Mouse (Mus musculus) heart, adult 2 months (tissue): ENCODE measurements around the gene Gm7168. TPM values are rescaled to one million over a fixed set of nuclear protein-coding genes. Genes with fewer than 3 reads are reported as not detected.
"Not testable (repeated sequence)": the region's sequence is repeated elsewhere in the genome, so short reads cannot be mapped to it uniquely, and the experiment has no call there.

Experiments used
- DNase-seq, 2 experiments: peaks; one replicate each; pipeline ENCODE4 v3.0.0; 2021
- H3K27ac ChIP-seq: fragments of 200-600 bp; 2 replicates; pipeline ENCODE4 v1.8.1; 2022
- H3K27me3 ChIP-seq: fragments of 200-500 bp; 2 replicates; pipeline ENCODE4 v1.6.1; 2012; ENCODE audit warnings: mild to moderate bottlenecking, low read length, inconsistent platforms, mixed read lengths; ENCODE audit not compliant: control insufficient read depth, insufficient read depth
- H3K36me3 ChIP-seq: fragments of 200-500 bp; 2 replicates; pipeline ENCODE4 v1.6.1; 2012; ENCODE audit warnings: low read length, inconsistent platforms; ENCODE audit not compliant: control insufficient read depth, insufficient read depth
- H3K4me1 ChIP-seq: fragments of 200-500 bp; 2 replicates; pipeline ENCODE4 v1.6.1; 2011; ENCODE audit warnings: low read length; ENCODE audit not compliant: control insufficient read depth, insufficient read depth
- H3K4me3 ChIP-seq: fragments of 200-600 bp; 2 replicates; pipeline ENCODE4 v1.8.1; 2022
- H3K79me2 ChIP-seq: fragments of 200-500 bp; replicated peaks from 2 replicates; pipeline ENCODE4 v1.6.1; 2012; ENCODE audit warnings: mild to moderate bottlenecking, inconsistent platforms, low read length, moderate library complexity, mixed read lengths; ENCODE audit not compliant: control insufficient read depth, insufficient read depth
- H3K9ac ChIP-seq: fragments of 200-500 bp; 2 replicates; pipeline ENCODE4 v1.6.1; 2012; ENCODE audit warnings: low read depth, mild to moderate bottlenecking, control low read depth, inconsistent platforms, low read length, mixed read lengths
- CTCF ChIP-seq: fragments of 200-600 bp; IDR thresholded peaks from 2 replicates; pipeline ENCODE4 v1.8.1; 2022; ENCODE audit warnings: antibody characterized with exemption, mild to moderate bottlenecking, moderate library complexity
- EP300 ChIP-seq: fragments of 200-500 bp; IDR thresholded peaks from 2 replicates; pipeline ENCODE4 v1.6.1; 2011; ENCODE audit warnings: low read depth, low read length, control low read depth; ENCODE audit not compliant: insufficient read depth
- POLR2A ChIP-seq: fragments of 200-500 bp; IDR thresholded peaks from 2 replicates; pipeline ENCODE4 v1.6.1; 2011; ENCODE audit warnings: mild to moderate bottlenecking, low read depth, low read length, control low read depth; ENCODE audit not compliant: insufficient read depth
- WGBS: fragments of 180-500 bp; shearing (Covaris S2); methylation state at CpG from one replicate; pipeline ENCODE4 v1.1.7; 2018; 5-methylcytosine and 5-hydroxymethylcytosine counted together
- intact Hi-C: fragments of 180-260 bp; cut with DNase I; formaldehyde crosslinking; loops from one replicate; pipeline ENCODE4 v1.15.1; 2025
- polyA plus RNA-seq: library from polyadenylated mRNA; depleted of rRNA; stranded (reverse); fragments of >200 nt; gene quantifications from 2 replicates; pipeline ENCODE4 v1.2.3, GENCODE M21; 2012
- total RNA-seq, 2 experiments: library from RNA; stranded (reverse); gene quantifications; 2 replicates each; pipeline ENCODE4 v1.2.3; 2021

The Gm7168 gene
- total and polyA plus RNA-seq, 3 experiments = 0.21 TPM; not detected in 2

GRCm38 (mm10) chr17:13914531-13914930 is 33.6 kb upstream of the Gm7168 start:
- Histone ChIP-seq H3K27me3 (no peaks in the 10 kb centered on the region), H3K27ac (peak overlapping the region; percentile 89), H3K4me1 (peaks cover 29% of the 10 kb centered on the region), H3K4me3 (no peak overlapping the region), H3K9ac (no peak overlapping the region), H3K79me2 (no peaks in the 10 kb centered on the region), H3K36me3 (peaks cover 3% of the 10 kb centered on the region)
- intact Hi-C loops = loop anchor here (1.0 kb wide), 2 partner anchors 26 to 40 kb away; no protein-coding TSS in a partner anchor
- TF ChIP-seq CTCF (no peak), POLR2A (peak; percentile 61; the same call in 1 of the 2 replicates), EP300 (peak; percentile 91)
- WGBS = 36% methylated on average over 4 of the region's 4 CpGs
- peak; percentile 47 to 70 for DNase-seq

DNA sequence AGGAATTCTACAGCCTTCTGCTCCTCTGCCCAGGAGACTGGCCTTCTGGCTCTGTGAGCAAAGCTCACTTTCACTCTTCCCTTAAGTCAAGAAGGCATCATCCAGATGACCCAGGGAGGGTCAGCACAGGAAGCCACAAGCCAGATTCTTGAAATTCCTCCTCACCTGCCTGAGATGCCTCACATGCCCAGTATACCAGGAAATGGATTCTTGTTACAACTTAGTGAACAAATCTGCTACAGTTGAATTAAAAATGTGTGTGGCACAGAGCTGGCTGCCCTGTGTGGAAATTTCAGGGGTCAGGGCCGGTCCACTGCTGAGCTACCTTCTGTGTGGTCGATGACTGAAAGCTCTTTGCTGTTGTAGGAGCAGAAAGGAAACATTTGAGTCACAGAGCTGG is 27.4 kb upstream of the Gm7168 start:
- DNase-seq = no peak
- WGBS = 46% methylated on average over 2 of the region's 2 CpGs
- Histone ChIP-seq H3K79me2 (no peaks in the 10 kb centered on the region), H3K9ac (no peak overlapping the region), H3K27me3 (no peaks in the 10 kb centered on the region), H3K4me1 (peaks cover 20% of the 10 kb centered on the region), H3K4me3 (no peak overlapping the region), H3K36me3 (no peaks in the 10 kb centered on the region), H3K27ac (peak overlapping the region; percentile 71; the same call in 1 of the 2 replicates)
- TF ChIP-seq CTCF = no peak
- no peak for TF ChIP-seq EP300
- TF ChIP-seq POLR2A = no peak
- intact Hi-C loops = no loop called here

DNA sequence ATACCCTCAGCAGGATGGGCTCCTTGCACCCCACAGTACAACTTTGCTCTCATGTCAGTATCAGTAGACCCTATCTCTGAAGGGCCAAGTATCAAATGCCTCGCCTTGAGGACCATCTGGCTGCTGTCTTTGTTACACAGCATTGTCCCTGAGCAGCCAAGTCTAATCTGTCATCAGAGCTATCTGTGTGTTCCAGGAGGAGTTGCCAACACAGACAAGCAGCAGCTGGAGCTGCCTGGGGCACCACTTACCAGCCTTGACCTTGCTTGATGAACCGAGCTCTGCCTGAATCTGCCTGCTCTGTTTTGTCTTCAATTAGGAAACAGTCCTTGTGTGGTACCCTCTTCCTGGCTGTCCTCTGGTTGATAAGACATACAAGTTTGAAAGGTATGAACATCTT is 24.8 kb upstream of the Gm7168 start:
- no peak for DNase-seq
- H3K27ac ChIP-seq = no peak overlapping the region
- H3K9ac ChIP-seq = no peak overlapping the region
- TF ChIP-seq CTCF (no peak), EP300 (no peak), POLR2A (no peak)
- no peaks in the 10 kb centered on the region for H3K79me2 ChIP-seq
- no peak overlapping the region for H3K4me3 ChIP-seq
- H3K4me1 ChIP-seq = peaks cover 17% of the 10 kb centered on the region
- 68% methylated on average over 2 of the region's 2 CpGs for WGBS
- intact Hi-C loops = no loop called here
- H3K36me3 ChIP-seq = no peaks in the 10 kb centered on the region
- H3K27me3 ChIP-seq = no peaks in the 10 kb centered on the region

GRCm38 (mm10) chr17:13924588-13924987 is 23.6 kb upstream of the Gm7168 start:
- H3K27me3 ChIP-seq = no peaks in the 10 kb centered on the region
- H3K36me3 ChIP-seq = no peaks in the 10 kb centered on the region
- no peaks in the 10 kb centered on the region for H3K79me2 ChIP-seq
- no peak for DNase-seq
- H3K4me3 ChIP-seq = no peak overlapping the region
- intact Hi-C loops = no loop called here
- WGBS = 100% methylated on average over 2 of the region's 2 CpGs
- H3K9ac ChIP-seq = no peak overlapping the region
- H3K27ac ChIP-seq = no peak overlapping the region
- H3K4me1 ChIP-seq = peaks cover 10% of the 10 kb centered on the region
- TF ChIP-seq EP300 (no peak), CTCF (no peak), POLR2A (no peak)

DNA sequence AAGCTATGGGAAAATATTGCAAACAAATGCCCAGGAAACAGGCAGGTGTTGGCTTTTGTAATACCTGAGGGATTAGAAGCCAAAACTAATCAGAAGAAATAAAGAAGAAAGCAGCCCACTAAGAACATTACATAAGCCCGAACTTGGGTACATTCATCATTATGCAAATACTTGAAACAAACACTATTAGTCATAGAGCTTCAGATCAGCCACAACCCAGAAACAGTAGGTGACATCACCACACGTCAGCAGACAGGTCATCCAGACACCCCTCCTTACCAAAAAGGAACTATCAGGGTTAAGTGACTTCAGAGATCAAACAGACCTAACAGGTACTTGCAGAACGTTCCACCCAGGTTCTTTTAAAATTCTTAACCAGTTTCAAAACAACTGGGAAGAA is 22.2 kb upstream of the Gm7168 start:
- Histone ChIP-seq H3K9ac (no peak overlapping the region), H3K79me2 (no peaks in the 10 kb centered on the region), H3K27me3 (no peaks in the 10 kb centered on the region), H3K36me3 (no peaks in the 10 kb centered on the region), H3K4me1 (peaks cover 4% of the 10 kb centered on the region), H3K27ac (no peak overlapping the region), H3K4me3 (no peak overlapping the region)
- intact Hi-C loops = no loop called here
- no peak for TF ChIP-seq CTCF
- no peak for TF ChIP-seq EP300
- TF ChIP-seq POLR2A = no peak
- no peak for DNase-seq
- 61% methylated on average over 3 of the region's 3 CpGs for WGBS

DNA sequence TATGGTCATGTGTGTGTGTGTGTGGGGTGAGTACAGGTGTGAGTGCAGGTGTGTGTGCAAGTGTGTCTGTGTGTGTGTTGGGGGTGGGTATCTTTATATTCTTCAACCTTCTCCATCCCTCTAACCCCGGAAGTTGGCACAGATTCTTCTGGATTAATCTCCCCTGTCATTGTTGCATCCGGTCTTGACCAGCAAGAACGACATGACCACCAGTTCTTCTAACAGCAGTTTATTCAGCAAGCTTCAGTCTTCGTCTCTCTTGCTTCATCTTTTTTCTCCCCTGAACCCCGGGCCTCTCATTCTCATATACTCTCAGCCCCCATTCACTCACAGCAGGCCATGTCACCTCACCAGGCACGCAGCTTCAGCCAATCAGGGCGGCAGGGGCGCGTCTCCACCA is 17.8 kb upstream of the Gm7168 start:
- H3K4me1 ChIP-seq = peaks cover 1% of the 10 kb centered on the region; the same call in 1 of the 2 replicates
- no peak overlapping the region for H3K4me3 ChIP-seq
- 84% methylated on average over 9 of the region's 9 CpGs for WGBS
- H3K9ac ChIP-seq = no peak overlapping the region
- intact Hi-C loops = no loop called here
- H3K79me2 ChIP-seq = no peaks in the 10 kb centered on the region
- DNase-seq = no peak
- no peaks in the 10 kb centered on the region for H3K36me3 ChIP-seq
- no peaks in the 10 kb centered on the region for H3K27me3 ChIP-seq
- TF ChIP-seq CTCF (no peak), EP300 (no peak), POLR2A (no peak)
- no peak overlapping the region for H3K27ac ChIP-seq

GRCm38 (mm10) chr17:13935364-13935763 is 12.8 kb upstream of the Gm7168 start:
- WGBS = 77% methylated on average over 2 of the region's 2 CpGs
- H3K4me3 ChIP-seq, H3K9ac ChIP-seq, H3K36me3 ChIP-seq, DNase-seq, H3K27ac ChIP-seq, intact Hi-C loops, H3K27me3 ChIP-seq, H3K79me2 ChIP-seq: not testable (repeated sequence)
- H3K4me1 ChIP-seq = peaks cover 18% of the 10 kb centered on the region
